Mouse (Mus musculus): Measurements from ENCODE around the gene Csrp1. TPM values are rescaled to one million over a fixed set of nuclear protein-coding genes. Genes with fewer than 3 reads are reported as not detected.

The Csrp1 gene
- polyA plus RNA-seq (2014; fragmentation: Nextera tagmentation; extraction: Ambion mirVana), result 22.3 and 24.9 TPM in 2 replicates

GRCm38 (mm10) chr1:135719983-135720382, at the start of gene Csrp1:
Gene Csrp1, plus strand, starts transcription at chr1:135720061.
- Histone ChIP-seq H3K36me3 (ENCODE audit: control insufficient read depth, insufficient read depth, low read length) (no peaks in the 10 kb centered on the region), H3K4me2 (ENCODE audit: low read length) (no peak within 1 kb of the TSS), H3K9me3 (replicated peaks; ENCODE audit: control insufficient read depth, low read length) (no peaks in the 10 kb centered on the region), H3K4me1 (ENCODE audit: control insufficient read depth, insufficient read depth, low read length) (no peaks in the 10 kb centered on the region), H3K27ac (ENCODE audit: low read depth, low read length) (no peak within 1 kb of the TSS), H3K9ac (ENCODE audit: low read length) (no peak within 1 kb of the TSS), H3K4me3 (ENCODE audit: low read depth, low read length) (no peak within 1 kb of the TSS), H3K27me3 (replicated peaks; ENCODE audit: control insufficient read depth, insufficient read depth, low read length) (no peaks in the 10 kb centered on the region)
- no peak for ATAC-seq
- 79% methylated on average over 6 of the region's 6 CpGs for WGBS
- DNase-seq (ENCODE audit: low spot score), result no peak

- Histone ChIP-seq H3K27me3 (replicated peaks; ENCODE audit: control insufficient read depth, insufficient read depth, low read length) (no peaks in the 10 kb centered on the region), H3K27ac (ENCODE audit: low read depth, low read length) (peak overlapping the region; percentile 35; the same call in 1 of the 2 replicates), H3K4me2 (ENCODE audit: low read length) (peak overlapping the region; percentile 22), H3K4me1 (ENCODE audit: control insufficient read depth, insufficient read depth, low read length) (peaks cover 8% of the 10 kb centered on the region), H3K4me3 (ENCODE audit: low read depth, low read length) (no peak overlapping the region), H3K36me3 (ENCODE audit: control insufficient read depth, insufficient read depth, low read length) (no peaks in the 10 kb centered on the region), H3K9ac (ENCODE audit: low read length) (peak overlapping the region; percentile 47), H3K9me3 (replicated peaks; ENCODE audit: control insufficient read depth, low read length) (no peaks in the 10 kb centered on the region)
- ATAC-seq (peak; percentile 92), DNase-seq (ENCODE audit: low spot score) (peak; percentile 93)
- WGBS, result 9% methylated on average over 13 of the region's 13 CpGs
Observed at GRCm38 (mm10) chr1:135670397-135671130, 49.3 kb upstream of the Csrp1 start.

DNA sequence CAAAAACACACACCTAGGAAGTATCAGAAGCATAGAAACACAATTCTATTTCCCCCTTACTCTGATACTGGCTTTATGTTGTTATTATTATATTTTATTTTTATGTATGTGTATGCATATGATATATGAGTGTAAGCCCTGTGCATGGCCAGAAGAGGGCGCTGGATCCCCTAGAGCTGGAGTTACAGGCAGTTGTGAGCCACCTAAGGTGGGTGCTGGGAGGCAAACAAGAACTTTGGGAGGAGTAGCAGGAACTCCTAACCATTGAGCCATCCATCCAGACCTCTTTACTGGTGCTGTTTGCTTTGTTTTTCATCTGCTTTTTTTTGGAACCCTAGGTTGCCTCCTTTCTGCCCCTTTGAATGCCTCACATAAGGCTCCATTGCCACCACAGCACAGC, 48.5 kb upstream of the Csrp1 start:
- no peaks in the 10 kb centered on the region for H3K27me3 ChIP-seq (replicated peaks; ENCODE audit: control insufficient read depth, insufficient read depth, low read length)
- H3K4me2 ChIP-seq (ENCODE audit: low read length), result no peak overlapping the region
- WGBS, result 15% methylated on average over 1 of the region's 1 CpGs
- no peaks in the 10 kb centered on the region for H3K9me3 ChIP-seq (replicated peaks; ENCODE audit: control insufficient read depth, low read length)
- no peaks in the 10 kb centered on the region for H3K36me3 ChIP-seq (ENCODE audit: control insufficient read depth, insufficient read depth, low read length)
- no peak for ATAC-seq
- peaks cover 8% of the 10 kb centered on the region for H3K4me1 ChIP-seq (ENCODE audit: control insufficient read depth, insufficient read depth, low read length)
- H3K27ac ChIP-seq (ENCODE audit: low read depth, low read length), result no peak overlapping the region
- H3K9ac ChIP-seq (ENCODE audit: low read length), result no peak overlapping the region
- no peak overlapping the region for H3K4me3 ChIP-seq (ENCODE audit: low read depth, low read length)
- DNase-seq (ENCODE audit: low spot score), result no peak

- no peak overlapping the region for H3K4me2 ChIP-seq (ENCODE audit: low read length)
- peaks cover 8% of the 10 kb centered on the region for H3K4me1 ChIP-seq (ENCODE audit: control insufficient read depth, insufficient read depth, low read length)
- no peak for ATAC-seq
- WGBS, result 61% methylated on average over 8 of the region's 8 CpGs
- no peaks in the 10 kb centered on the region for H3K9me3 ChIP-seq (replicated peaks; ENCODE audit: control insufficient read depth, low read length)
- no peak overlapping the region for H3K4me3 ChIP-seq (ENCODE audit: low read depth, low read length)
- H3K27ac ChIP-seq (ENCODE audit: low read depth, low read length), result no peak overlapping the region
- no peak overlapping the region for H3K9ac ChIP-seq (ENCODE audit: low read length)
- DNase-seq (ENCODE audit: low spot score), result no peak
- H3K36me3 ChIP-seq (ENCODE audit: control insufficient read depth, insufficient read depth, low read length), result no peaks in the 10 kb centered on the region
- no peaks in the 10 kb centered on the region for H3K27me3 ChIP-seq (replicated peaks; ENCODE audit: control insufficient read depth, insufficient read depth, low read length)
Observed at GRCm38 (mm10) chr1:135671956-135672355, 47.9 kb upstream of the Csrp1 start.

DNA sequence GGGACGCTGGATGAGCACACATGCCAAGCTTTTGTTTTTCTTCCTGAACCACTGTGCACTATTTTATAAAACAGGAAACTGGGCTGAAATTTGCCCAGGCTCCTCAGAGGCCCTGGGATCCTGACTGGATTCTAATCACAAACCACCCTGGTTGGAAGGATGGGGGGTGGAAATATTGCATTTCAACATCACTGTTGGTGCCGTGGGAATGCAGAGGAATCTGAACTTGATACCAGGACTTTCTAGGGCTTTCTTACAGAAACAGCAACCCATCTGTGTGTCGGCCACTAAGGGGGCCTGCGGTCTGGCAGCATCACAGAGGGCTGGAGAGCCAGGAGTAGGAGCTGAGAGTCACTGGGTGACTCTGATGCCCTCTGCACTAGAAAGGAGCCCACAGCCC, 47.5 kb upstream of the Csrp1 start:
- H3K9ac ChIP-seq (ENCODE audit: low read length), result no peak overlapping the region
- H3K27ac ChIP-seq (ENCODE audit: low read depth, low read length), result 0 out of 2 replicates have a peak overlapping the region, but pooled peaks have one; percentile 11
- H3K4me3 ChIP-seq (ENCODE audit: low read depth, low read length), result no peak overlapping the region
- 78% methylated on average over 4 of the region's 4 CpGs for WGBS
- ATAC-seq, result no peak
- H3K9me3 ChIP-seq (replicated peaks; ENCODE audit: control insufficient read depth, low read length), result no peaks in the 10 kb centered on the region
- no peak overlapping the region for H3K4me2 ChIP-seq (ENCODE audit: low read length)
- H3K27me3 ChIP-seq (replicated peaks; ENCODE audit: control insufficient read depth, insufficient read depth, low read length), result no peaks in the 10 kb centered on the region
- no peak for DNase-seq (ENCODE audit: low spot score)
- H3K36me3 ChIP-seq (ENCODE audit: control insufficient read depth, insufficient read depth, low read length), result no peaks in the 10 kb centered on the region
- peaks cover 8% of the 10 kb centered on the region for H3K4me1 ChIP-seq (ENCODE audit: control insufficient read depth, insufficient read depth, low read length)

DNA sequence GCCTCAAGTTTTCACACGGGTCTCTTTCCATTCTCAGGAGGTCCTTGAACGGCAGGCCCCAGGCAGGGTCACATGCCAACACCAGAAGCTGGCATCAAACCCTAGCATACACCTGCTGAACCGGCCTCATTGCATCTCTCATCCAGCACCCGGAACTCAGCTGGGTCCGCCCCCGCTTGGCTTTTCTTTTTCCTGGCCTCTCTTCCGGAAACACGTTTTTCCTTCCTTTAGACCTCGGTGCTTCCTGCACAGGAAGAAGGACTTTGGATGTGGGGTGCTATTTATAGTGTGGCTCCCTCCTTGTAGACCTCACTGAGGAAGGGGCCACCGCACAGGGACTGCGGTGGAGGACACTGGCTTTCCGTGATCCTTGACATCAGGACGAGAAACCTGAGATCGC, 46.4 kb upstream of the Csrp1 start:
- Histone ChIP-seq H3K9me3 (replicated peaks; ENCODE audit: control insufficient read depth, low read length) (no peaks in the 10 kb centered on the region), H3K4me2 (ENCODE audit: low read length) (no peak overlapping the region), H3K36me3 (ENCODE audit: control insufficient read depth, insufficient read depth, low read length) (no peaks in the 10 kb centered on the region), H3K4me3 (ENCODE audit: low read depth, low read length) (no peak overlapping the region), H3K27ac (ENCODE audit: low read depth, low read length) (no peak overlapping the region), H3K4me1 (ENCODE audit: control insufficient read depth, insufficient read depth, low read length) (peaks cover 8% of the 10 kb centered on the region), H3K27me3 (replicated peaks; ENCODE audit: control insufficient read depth, insufficient read depth, low read length) (no peaks in the 10 kb centered on the region), H3K9ac (ENCODE audit: low read length) (no peak overlapping the region)
- ATAC-seq (no peak), DNase-seq (ENCODE audit: low spot score) (no peak)
- 91% methylated on average over 14 of the region's 14 CpGs for WGBS

DNA sequence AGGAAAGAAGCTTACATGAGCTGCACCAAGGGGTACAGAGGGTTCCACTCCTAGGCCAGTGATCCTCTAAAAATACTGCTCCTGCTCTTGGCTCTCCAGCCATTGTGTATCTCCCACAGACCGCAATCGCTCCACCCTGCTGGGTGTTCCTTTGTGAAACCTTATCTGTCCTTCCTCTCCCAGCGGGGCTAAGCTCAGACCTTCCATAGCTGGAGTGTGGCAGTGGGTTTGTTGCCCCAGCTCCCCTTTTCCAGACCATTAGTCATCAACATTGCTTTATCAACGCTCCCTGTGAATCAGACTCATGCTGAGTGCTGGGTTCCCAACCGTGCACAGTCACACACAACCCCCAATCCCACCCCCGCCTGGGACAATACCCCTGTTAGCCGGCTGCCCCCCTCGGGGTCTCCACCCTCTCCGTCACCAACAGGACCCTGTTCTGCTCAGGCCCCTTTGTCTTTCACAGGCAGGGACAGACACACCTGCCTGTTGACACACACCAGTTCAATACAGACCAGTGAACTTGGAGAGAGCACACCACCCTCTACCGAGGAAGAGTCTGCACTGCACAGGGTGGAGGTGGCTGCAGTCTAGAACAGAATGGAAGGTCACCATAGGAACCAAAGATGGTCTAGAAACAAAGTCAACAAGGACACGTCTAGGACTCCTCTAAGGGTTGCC, 44.3 kb upstream of the Csrp1 start:
- ATAC-seq (no peak), DNase-seq (ENCODE audit: low spot score) (no peak)
- no peaks in the 10 kb centered on the region for H3K36me3 ChIP-seq (ENCODE audit: control insufficient read depth, insufficient read depth, low read length)
- H3K9me3 ChIP-seq (replicated peaks; ENCODE audit: control insufficient read depth, low read length), result no peaks in the 10 kb centered on the region
- H3K27me3 ChIP-seq (replicated peaks; ENCODE audit: control insufficient read depth, insufficient read depth, low read length), result no peaks in the 10 kb centered on the region
- H3K4me3 ChIP-seq (ENCODE audit: low read depth, low read length), result no peak overlapping the region
- no peak overlapping the region for H3K4me2 ChIP-seq (ENCODE audit: low read length)
- H3K27ac ChIP-seq (ENCODE audit: low read depth, low read length), result no peak overlapping the region
- 21% methylated on average over 11 of the region's 11 CpGs for WGBS
- H3K4me1 ChIP-seq (ENCODE audit: control insufficient read depth, insufficient read depth, low read length), result no peaks in the 10 kb centered on the region
- H3K9ac ChIP-seq (ENCODE audit: low read length), result no peak overlapping the region

DNA sequence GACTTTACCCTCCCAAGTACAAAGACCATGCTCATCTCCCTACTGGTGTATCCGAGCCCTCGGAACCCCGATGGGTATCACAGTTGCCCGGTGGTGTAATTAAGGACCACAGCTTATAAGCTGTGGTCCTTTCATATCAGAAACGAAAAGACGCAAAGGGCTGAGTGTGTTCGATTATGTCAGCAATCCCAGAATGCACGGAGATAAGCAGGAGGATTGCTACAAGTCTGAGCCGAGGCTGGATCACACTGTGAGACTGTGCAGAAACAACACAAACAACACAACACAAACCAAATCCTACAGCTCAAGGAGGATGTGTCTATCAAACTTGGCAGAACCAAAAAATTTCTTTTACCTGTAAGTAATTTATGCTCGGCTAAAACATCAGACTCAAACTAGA, 43.6 kb upstream of the Csrp1 start:
- ATAC-seq (no peak), DNase-seq (ENCODE audit: low spot score) (no peak)
- Histone ChIP-seq H3K4me2 (ENCODE audit: low read length) (no peak overlapping the region), H3K9me3 (replicated peaks; ENCODE audit: control insufficient read depth, low read length) (no peaks in the 10 kb centered on the region), H3K27me3 (replicated peaks; ENCODE audit: control insufficient read depth, insufficient read depth, low read length) (no peaks in the 10 kb centered on the region), H3K36me3 (ENCODE audit: control insufficient read depth, insufficient read depth, low read length) (no peaks in the 10 kb centered on the region), H3K4me3 (ENCODE audit: low read depth, low read length) (no peak overlapping the region), H3K9ac (ENCODE audit: low read length) (no peak overlapping the region), H3K4me1 (ENCODE audit: control insufficient read depth, insufficient read depth, low read length) (no peaks in the 10 kb centered on the region), H3K27ac (ENCODE audit: low read depth, low read length) (no peak overlapping the region)
- 87% methylated on average over 10 of the region's 10 CpGs for WGBS
